Mouse (Mus musculus): Measurements from ENCODE around the gene Tmem256. TPM values are rescaled to one million over a fixed set of nuclear protein-coding genes. Genes with fewer than 3 reads are reported as not detected.

The Tmem256 gene
- 100 to 1,000 TPM; 113 to 126 TPM for total RNA-seq (2021)
- long read RNA-seq, experiment 1, transcript Tmem256-201 (4 exons, 492 nt), result major isoform, 25 of 52 reads
- long read RNA-seq, experiment 1, transcript Tmem256-203 (4 exons, 421 nt), result minor isoform, 21 of 52 reads
- long read RNA-seq, experiment 1, partial matches to known transcripts, result 0 of 52 reads
- long read RNA-seq, experiment 1, other reads (novel, unspliced or antisense), result 3 of 52 reads
- long read RNA-seq, experiment 2, transcript Tmem256-203 (4 exons, 421 nt), result major isoform, 17 of 40 reads
- long read RNA-seq, experiment 2, transcript Tmem256-201 (4 exons, 492 nt), result major isoform, 17 of 40 reads
- long read RNA-seq, experiment 2, partial matches to known transcripts, result 0 of 40 reads
- long read RNA-seq, experiment 2, other reads (novel, unspliced or antisense), result 4 of 40 reads

DNA sequence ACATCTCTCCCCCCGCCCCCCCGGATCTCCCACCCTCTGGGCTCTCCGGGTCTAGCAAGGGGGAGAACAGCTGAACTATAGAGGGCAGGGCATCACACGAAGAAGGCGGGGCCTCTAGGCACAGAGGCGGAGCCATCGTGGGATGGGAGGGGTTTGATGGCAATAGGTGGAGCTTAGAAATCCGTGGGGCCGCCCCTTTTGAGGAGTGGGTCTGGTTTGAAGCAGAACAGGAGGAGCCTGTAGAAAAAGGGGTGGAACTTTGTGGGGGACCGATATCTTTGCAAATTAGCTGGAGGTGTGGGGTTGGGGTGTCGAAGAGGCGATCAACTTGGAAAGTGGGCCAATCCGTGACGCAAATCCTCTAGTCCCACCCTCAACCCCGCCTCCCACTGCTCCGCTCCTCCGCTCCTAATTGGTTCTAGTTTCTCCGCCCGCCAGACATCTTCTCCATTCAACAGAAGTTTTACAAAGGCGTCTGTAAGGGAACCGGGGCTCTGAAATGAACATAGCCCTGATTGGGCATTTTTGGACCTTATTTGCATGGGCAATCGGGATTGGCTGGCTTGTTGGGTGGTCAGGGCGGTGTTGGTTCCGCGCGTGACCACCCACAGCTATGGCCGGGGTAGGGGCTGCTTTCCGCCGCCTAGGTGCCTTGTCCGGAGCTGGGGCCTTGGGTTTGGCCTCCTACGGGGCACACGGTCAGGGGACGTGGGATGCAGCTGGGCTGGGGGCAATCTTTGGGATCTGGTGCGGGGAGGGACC lies at the start of gene Tmem256:
Tmem256 (plus strand) TSS at position 563 of the 762 bp plus-strand sequence.
- H3K4me3 ChIP-seq, result peak within 1 kb of the TSS; percentile 67
- intact Hi-C loops (cut with DNase I), result loop anchor here (2.0 to 5.0 kb wide), 4 partner anchors 35 to 156 kb away; partner anchors contain the start of genes 2810408A11Rik, Neurl4 and Senp3
- peak within 1 kb of the TSS; percentile 95 for H3K27ac ChIP-seq
- TF ChIP-seq CTCF (IDR thresholded peaks at IDR 0.05), result no peak
- peak; percentile 93 to 95 for DNase-seq (ENCODE audit: extremely low spot score in 1 of 2, low spot score in 2 of 2)

DNA sequence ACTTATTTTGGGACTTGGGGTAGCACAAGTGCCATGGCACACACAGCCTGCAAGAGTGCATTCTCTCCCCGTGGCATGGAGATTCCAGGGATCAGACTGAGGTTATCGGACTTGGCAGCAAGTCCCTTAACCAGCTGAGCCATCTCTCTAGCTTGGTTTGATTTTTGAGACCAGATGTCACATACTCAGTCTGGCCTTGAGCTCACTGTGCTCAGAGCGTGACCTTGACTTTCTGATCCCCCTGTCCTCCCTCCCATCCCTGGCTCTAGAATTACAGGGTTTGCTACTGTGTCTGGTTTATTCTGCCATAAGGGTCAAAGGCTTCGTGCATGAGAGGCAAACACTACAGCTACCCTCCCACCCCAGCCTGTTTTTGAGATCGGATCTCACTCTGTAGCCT lies 48.9 kb upstream of the Tmem256 start:
- H3K4me3 ChIP-seq, result no peak overlapping the region
- DNase-seq (ENCODE audit: extremely low spot score in 1 of 2, low spot score in 2 of 2), result no peak
- intact Hi-C loops (cut with DNase I), result no loop called here
- H3K27ac ChIP-seq, result no peak overlapping the region
- no peak for TF ChIP-seq CTCF (IDR thresholded peaks at IDR 0.05)

DNA sequence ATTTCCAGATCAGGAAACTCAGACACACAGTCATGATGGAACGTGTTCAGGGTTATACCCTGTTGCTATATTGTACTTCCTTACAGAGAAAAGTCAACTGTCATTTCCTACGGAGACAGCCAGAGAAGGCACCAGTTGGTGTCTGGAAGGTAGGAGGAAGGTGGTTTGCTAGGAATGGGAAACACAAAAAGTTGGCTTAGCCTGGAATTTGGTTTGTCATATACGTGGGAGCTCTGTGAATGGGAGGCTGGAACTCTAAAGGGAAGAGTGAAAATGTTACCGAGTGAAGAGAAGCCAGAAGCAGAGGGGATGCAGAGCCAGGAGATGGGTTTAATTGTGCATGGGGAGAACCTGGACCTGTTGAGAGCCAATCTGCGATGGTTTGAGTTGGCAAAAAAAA lies 46.9 kb upstream of the Tmem256 start:
- Histone ChIP-seq H3K4me3 (no peak overlapping the region), H3K27ac (no peak overlapping the region)
- intact Hi-C loops (cut with DNase I), result no loop called here
- TF ChIP-seq CTCF (IDR thresholded peaks at IDR 0.05), result no peak
- DNase-seq (ENCODE audit: extremely low spot score in 1 of 2, low spot score in 2 of 2), result no peak

DNA sequence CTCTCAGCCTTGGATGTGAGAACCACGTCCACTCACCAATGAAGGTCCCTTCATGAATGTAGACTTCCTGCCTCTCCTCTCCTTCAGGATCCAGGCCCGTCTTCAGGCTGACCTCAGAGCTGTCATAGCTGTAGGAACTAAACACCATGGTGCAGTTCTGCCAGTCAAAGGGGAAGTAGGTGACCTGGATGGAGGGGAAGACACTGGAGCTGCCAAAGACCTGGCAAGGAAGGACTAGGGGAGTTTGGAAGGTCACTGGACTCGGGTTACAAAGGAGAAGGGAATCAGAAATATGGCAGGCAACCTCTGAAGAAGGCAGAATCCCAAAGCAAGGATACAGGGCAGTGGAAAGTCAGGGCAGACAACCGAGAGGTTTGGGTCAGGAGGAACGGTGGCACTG lies 44.9 kb upstream of the Tmem256 start:
- no peak overlapping the region for H3K27ac ChIP-seq
- TF ChIP-seq CTCF (IDR thresholded peaks at IDR 0.05), result no peak
- no peak for DNase-seq (ENCODE audit: extremely low spot score in 1 of 2, low spot score in 2 of 2)
- no peak overlapping the region for H3K4me3 ChIP-seq
- intact Hi-C loops (cut with DNase I), result no loop called here

DNA sequence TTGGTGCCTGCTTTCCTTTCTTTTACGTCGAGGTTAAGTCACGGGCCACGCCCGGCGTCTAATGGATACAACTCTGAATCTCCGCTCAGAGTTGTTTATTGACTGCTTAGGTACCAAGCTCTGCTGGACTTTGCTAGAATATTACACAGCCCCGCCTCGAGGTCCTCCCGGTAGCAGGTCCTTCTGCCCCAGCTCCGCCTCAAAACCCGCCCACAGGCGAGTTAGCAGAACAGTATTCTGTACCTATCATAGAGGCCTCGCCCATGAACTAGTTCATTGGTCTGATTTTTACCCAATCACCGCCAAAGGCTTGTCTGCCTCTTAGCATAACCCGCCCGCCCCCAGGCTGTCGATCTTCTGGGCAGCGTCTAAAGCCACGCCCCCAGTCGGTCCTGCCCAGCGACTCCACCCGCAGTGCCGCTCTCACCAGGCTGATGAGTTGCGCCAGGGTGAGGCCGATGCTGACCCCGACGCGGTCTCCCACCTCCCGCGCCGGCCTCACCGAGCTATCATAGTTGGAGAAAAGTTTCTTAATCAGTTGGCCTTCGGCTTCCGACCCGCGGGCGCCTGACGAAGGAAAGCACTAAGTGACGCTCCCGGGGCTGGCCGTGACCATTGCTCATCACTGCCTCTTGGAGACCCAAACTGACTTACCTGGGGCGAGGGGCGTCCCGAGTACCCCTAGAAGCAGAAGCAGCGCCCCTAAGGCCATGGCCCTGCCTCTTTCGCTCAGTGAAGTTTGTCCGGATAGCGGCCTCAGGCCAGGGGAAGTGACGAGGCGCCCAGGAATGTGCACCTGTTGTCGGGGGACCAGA lies 42.9 kb upstream of the Tmem256 start, which contains the start of gene Chrnb1:
Chrnb1 (minus strand) TSS at position 776 of the 815 bp plus-strand sequence.
- peak; percentile 79 to 88 for DNase-seq (ENCODE audit: extremely low spot score in 1 of 2, low spot score in 2 of 2)
- peak within 1 kb of the TSS; percentile 46 for H3K4me3 ChIP-seq
- TF ChIP-seq CTCF (IDR thresholded peaks at IDR 0.05), result no peak; the same call in 1 of the 2 replicates
- intact Hi-C loops (cut with DNase I), result no loop called here
- H3K27ac ChIP-seq, result peak within 1 kb of the TSS; percentile 64

DNA sequence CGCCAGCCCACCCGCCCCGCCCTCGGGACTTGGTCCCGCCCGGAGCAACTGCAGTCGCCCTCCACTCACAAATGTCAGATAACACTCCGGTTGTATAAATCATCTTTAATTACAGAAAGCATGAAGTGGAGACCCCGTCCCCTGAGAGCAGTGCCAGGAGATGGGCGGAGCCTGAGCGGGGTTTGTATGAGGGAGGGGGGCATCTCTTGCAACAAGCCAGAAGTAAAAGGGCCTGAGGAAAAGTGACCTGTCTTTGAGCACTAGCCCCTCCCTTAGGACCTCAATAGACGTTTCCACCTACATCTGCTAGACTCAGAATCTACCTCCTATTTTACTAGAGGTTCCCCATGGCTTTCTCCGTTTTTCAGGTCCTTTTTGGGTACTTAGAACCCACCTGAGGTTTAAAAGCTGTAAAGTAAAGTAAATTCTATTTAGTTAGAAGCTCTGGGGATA lies 42.3 kb upstream of the Tmem256 start:
- peak overlapping the region; percentile 46 for H3K4me3 ChIP-seq
- no peak for TF ChIP-seq CTCF (IDR thresholded peaks at IDR 0.05)

DNA sequence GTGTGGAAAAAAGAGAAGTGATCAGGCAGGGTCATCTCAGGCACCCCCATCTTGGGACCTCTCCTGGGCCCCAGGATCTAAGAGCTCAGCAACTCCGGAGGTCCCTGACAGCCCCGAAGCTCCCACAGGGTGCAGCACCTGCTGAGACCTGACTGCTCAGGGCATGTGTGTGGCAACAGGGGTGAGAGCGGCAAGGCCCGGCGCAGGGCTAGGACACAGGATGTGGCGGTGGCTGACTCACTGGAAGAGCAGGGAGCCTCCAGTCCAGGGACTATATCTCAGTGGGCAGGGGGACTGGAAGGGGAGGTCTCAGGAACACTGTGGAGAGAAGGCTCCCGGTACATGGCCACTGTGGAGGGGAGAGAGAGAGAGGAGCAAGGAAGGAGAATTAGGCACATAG lies 40.4 kb upstream of the Tmem256 start:
- Histone ChIP-seq H3K27ac (no peak overlapping the region), H3K4me3 (no peak overlapping the region)
- DNase-seq (ENCODE audit: extremely low spot score in 1 of 2, low spot score in 2 of 2), result no peak
- TF ChIP-seq CTCF (IDR thresholded peaks at IDR 0.05), result no peak
- intact Hi-C loops (cut with DNase I), result no loop called here

More for the DNA sequence above, 42.3 kb upstream of the Tmem256 start:
- H3K27ac ChIP-seq, result no peak overlapping the region; the same call in 1 of the 2 replicates
- DNase-seq (ENCODE audit: extremely low spot score in 1 of 2, low spot score in 2 of 2), result no peak
- intact Hi-C loops (cut with DNase I), result no loop called here

DNA sequence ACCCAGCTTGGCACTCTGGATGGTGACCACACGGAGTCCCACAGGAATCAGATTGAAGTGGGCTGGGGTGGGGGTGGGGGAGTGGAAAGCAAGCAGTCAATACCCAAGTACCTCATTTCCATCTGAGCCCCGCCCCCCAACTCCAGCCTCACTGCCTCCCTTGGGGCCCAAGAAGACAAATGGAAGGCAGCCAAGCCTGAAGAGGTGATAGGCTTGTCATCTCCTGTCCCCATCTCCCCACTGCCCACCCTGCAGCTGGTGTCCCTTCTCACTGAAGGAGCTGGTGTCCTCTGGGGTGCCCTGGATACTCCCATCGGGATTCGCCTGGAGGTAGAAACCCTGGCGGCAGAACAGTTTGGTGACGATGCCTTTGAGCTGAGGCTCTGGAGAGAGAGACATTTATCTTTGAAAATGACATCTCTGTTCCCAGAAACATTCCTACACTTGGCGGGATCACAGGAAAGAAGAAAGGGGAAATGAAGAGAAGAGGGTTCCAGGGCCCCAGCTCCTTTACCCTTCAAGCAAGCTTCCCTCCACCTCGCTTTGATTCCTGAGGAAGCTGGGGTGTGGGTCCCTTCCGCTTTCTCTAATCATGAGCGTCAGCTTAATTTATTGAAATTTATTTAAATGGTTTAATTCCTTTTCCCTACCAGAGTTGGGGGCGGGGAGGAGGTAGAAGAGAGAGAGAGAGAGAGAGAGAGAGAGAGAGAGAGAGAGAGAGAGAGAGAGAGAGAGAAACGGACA lies 38.7 kb upstream of the Tmem256 start:
- no peak overlapping the region for H3K27ac ChIP-seq
- TF ChIP-seq CTCF (IDR thresholded peaks at IDR 0.05), result no peak
- intact Hi-C loops (cut with DNase I), result loop anchor here (5.0 kb wide), 1 partner anchor 78 kb away; the partner anchor contains the start of gene Tmem95
- no peak overlapping the region for H3K4me3 ChIP-seq
- DNase-seq (ENCODE audit: extremely low spot score in 1 of 2, low spot score in 2 of 2), result no peak

DNA sequence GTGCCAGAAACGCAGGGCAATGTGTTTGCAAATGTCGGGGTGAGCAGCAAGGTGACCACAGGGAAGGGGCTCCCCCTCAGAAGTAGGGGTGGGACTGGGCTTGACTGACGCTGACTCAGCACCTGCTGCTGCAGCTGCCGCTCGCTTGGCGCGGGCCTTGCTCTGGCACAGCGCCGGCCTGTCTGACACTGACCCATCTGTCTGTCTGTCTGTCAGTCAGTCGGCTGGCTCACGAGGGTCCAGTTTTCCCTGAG lies 38.2 kb upstream of the Tmem256 start:
- DNase-seq (ENCODE audit: extremely low spot score in 1 of 2, low spot score in 2 of 2), result no peak
- Histone ChIP-seq H3K27ac (no peak overlapping the region; the same call in 1 of the 2 replicates), H3K4me3 (peak overlapping the region; percentile 52)
- TF ChIP-seq CTCF (IDR thresholded peaks at IDR 0.05), result no peak
- intact Hi-C loops (cut with DNase I), result loop anchor here (5.0 kb wide), 1 partner anchor 77 kb away; the partner anchor contains the start of gene Tmem95

DNA sequence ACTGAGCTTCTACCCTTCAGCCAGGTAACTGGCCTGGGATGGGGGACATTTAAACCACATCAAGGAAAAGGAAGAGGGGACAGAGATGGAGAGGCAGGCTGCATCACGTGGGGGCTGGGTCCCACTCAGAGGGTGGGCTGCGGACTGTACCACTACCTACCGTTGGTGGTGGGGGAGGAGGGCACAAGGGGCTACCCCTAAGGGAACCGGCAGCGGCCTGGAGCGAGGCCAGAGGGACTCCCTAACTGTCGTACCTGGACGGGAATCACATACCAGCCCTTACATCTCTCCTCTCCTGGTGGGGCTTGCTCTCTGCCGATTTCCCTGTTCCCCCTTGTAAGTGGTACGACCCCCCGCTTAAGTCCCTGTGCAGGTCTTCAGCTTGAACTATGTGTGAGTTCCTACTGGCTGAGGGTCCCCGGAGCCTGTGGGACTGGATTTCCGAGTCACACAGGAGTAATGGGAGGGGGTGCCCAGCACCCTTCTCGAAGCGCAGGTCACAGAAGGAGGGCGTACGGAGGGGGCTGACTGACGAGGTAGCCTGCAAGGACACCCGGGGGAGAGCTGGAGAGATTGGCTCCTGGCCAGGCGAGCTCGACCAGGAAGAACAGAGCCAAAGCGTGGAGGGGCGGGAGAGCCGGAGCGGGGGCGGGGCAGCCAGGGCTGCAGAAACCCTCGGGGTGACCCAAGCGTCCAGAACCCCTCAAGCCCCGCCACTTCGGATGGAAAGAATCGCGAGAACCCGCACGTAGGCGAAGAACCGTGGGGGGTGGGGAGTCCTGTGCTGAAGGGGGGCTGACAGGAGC lies 37.7 kb upstream of the Tmem256 start:
- no peak for TF ChIP-seq CTCF (IDR thresholded peaks at IDR 0.05)
- no peak for DNase-seq (ENCODE audit: extremely low spot score in 1 of 2, low spot score in 2 of 2)
- intact Hi-C loops (cut with DNase I), result loop anchor here (5.0 kb wide), 1 partner anchor 77 kb away; the partner anchor contains the start of gene Tmem95
- H3K4me3 ChIP-seq, result peak overlapping the region; percentile 52
- H3K27ac ChIP-seq, result peak overlapping the region; percentile 41
